Comparison of ENCODE assay signal across 9 mouse cellular contexts in genomic region chr17:29045741-29046530, GRCm38 (mm10). TPM values are rescaled to one million over a fixed set of nuclear protein-coding genes. Genes with fewer than 3 reads are reported as not detected.
DNase-seq lines count a peak whose midpoint lies in the region; ATAC-seq and TF ChIP-seq lines count a peak whose summit lies in the region.
"Had no signal": no experiment of that assay in that cellular context is flagged by ENCODE, and none has a peak within 500 bp of the region (broad histone marks: within the 10 kb centered on the region; RNA-seq: fewer than 3 reads in every experiment).

No protein-coding gene starts in this region.

- no peak for TF ChIP-seq POLR2A in limb, embryonic 14.5 days (IDR thresholded peaks at IDR 0.05; ENCODE audit: borderline replicate concordance, extremely low read depth, insufficient read depth, insufficient read length)

- WGBS in midbrain, embryonic 11.5 days, result 85% methylated on average over 12 of the region's 12 CpGs
- WGBS in midbrain, embryonic 10.5 days, result 81% methylated on average over 12 of the region's 12 CpGs
- 41% methylated on average over 12 of the region's 12 CpGs for WGBS in heart, embryonic 15.5 days
- 60% methylated on average over 12 of the region's 12 CpGs for WGBS in limb, embryonic 14.5 days

- no peak overlapping the region for H3K9ac ChIP-seq in midbrain, embryonic 11.5 days (ENCODE audit: low read length)
- 0 out of 2 replicates have a peak overlapping the region, but pooled peaks have one; percentile 2 for H3K9ac ChIP-seq in heart, embryonic 15.5 days
- no peak overlapping the region for H3K9ac ChIP-seq in limb, embryonic 14.5 days (ENCODE audit: low read depth, low read length, severe bottlenecking)
- H3K9ac ChIP-seq: midbrain, embryonic 12.5 days had no signal

- no peak overlapping the region for H3K4me3 ChIP-seq in midbrain, embryonic 11.5 days (ENCODE audit: low read depth, low read length)
- H3K4me3 ChIP-seq in midbrain, embryonic 10.5 days, result no peak overlapping the region
- H3K4me3 ChIP-seq in heart, embryonic 15.5 days, result no peak overlapping the region
- H3K4me3 ChIP-seq in limb, embryonic 14.5 days (replicated peaks; ENCODE audit: low read length), result no peak overlapping the region
- H3K4me3 ChIP-seq: midbrain, embryonic 12.5 days had no signal

- ATAC-seq in midbrain, embryonic 11.5 days (ENCODE audit: low FRiP score), result peak; percentile 14; the same call in 1 of the 2 replicates
- ATAC-seq in heart, embryonic 15.5 days (replicated peaks; ENCODE audit: insufficient number of reproducible peaks, insufficient read depth, low FRiP score, low read depth), result peak; percentile 43
- 0 out of 2 replicates have a peak, but pooled peaks have one; percentile 7 for ATAC-seq in limb, embryonic 14.5 days (ENCODE audit: low FRiP score, low read depth)

- H3K36me3 ChIP-seq in midbrain, embryonic 11.5 days (ENCODE audit: control insufficient read depth, insufficient read depth, low read length), result peaks cover 20% of the 10 kb centered on the region
- peaks cover 71% of the 10 kb centered on the region for H3K36me3 ChIP-seq in midbrain, embryonic 10.5 days
- H3K36me3 ChIP-seq in heart, embryonic 15.5 days, result peaks cover 53% of the 10 kb centered on the region
- H3K36me3 ChIP-seq in limb, embryonic 14.5 days (ENCODE audit: control insufficient read depth, insufficient read depth, low read length), result peaks cover 59% of the 10 kb centered on the region

- H3K27ac ChIP-seq in midbrain, embryonic 11.5 days (ENCODE audit: low read depth, low read length), result no peak overlapping the region
- no peak overlapping the region for H3K27ac ChIP-seq in midbrain, embryonic 10.5 days (replicated peaks)
- peak overlapping the region; percentile 73 for H3K27ac ChIP-seq in heart, embryonic 15.5 days
- H3K27ac ChIP-seq in limb, embryonic 14.5 days (replicated peaks; ENCODE audit: low read depth, low read length), result no peak overlapping the region
- H3K27ac ChIP-seq: midbrain, embryonic 12.5 days had no signal

- no peaks in the 10 kb centered on the region for H3K9me3 ChIP-seq in midbrain, embryonic 11.5 days (ENCODE audit: control insufficient read depth, low read length)
- no peaks in the 10 kb centered on the region for H3K9me3 ChIP-seq in midbrain, embryonic 10.5 days (replicated peaks)
- no peaks in the 10 kb centered on the region for H3K9me3 ChIP-seq in heart, embryonic 15.5 days (replicated peaks)
- no peaks in the 10 kb centered on the region for H3K9me3 ChIP-seq in limb, embryonic 14.5 days (ENCODE audit: control insufficient read depth, low read length)
- H3K9me3 ChIP-seq: midbrain, embryonic 12.5 days had no signal

- no peaks in the 10 kb centered on the region for H3K4me1 ChIP-seq in midbrain, embryonic 11.5 days (ENCODE audit: control insufficient read depth, insufficient read depth, low read length)
- H3K4me1 ChIP-seq in midbrain, embryonic 10.5 days, result peaks cover 8% of the 10 kb centered on the region
- H3K4me1 ChIP-seq in heart, embryonic 15.5 days (replicated peaks), result peaks cover 35% of the 10 kb centered on the region
- peaks cover 3% of the 10 kb centered on the region; the same call in 1 of the 2 replicates for H3K4me1 ChIP-seq in limb, embryonic 14.5 days (ENCODE audit: control insufficient read depth, insufficient read depth, low read length)

- H3K27me3 ChIP-seq in midbrain, embryonic 11.5 days (ENCODE audit: control insufficient read depth, insufficient read depth, low read length), result no peaks in the 10 kb centered on the region
- H3K27me3 ChIP-seq in midbrain, embryonic 10.5 days (ENCODE audit: low read depth, poor library complexity, severe bottlenecking), result no peaks in the 10 kb centered on the region
- H3K27me3 ChIP-seq in heart, embryonic 15.5 days, result no peaks in the 10 kb centered on the region
- H3K27me3 ChIP-seq in limb, embryonic 14.5 days (ENCODE audit: control insufficient read depth, insufficient read depth, low read length), result no peaks in the 10 kb centered on the region
- H3K27me3 ChIP-seq: midbrain, embryonic 12.5 days had no signal

- no peak for DNase-seq in midbrain, embryonic 11.5 days (ENCODE audit: low spot score, missing footprints)
- DNase-seq in midbrain, embryonic 10.5 days (ENCODE audit: low spot score), result no peak
- DNase-seq in cerebellum, adult 11-12 months, result peak; percentile 87
- DNase-seq in limb, embryonic 14.5 days (ENCODE audit: low spot score), result no peak
- DNase-seq in skeletal muscle tissue, adult 2 months (ENCODE audit: low read depth, low spot score), result peak; percentile 46
- no peak for DNase-seq in right cerebral cortex, postnatal 10 days (ENCODE audit: low spot score in 2 of 2)
- DNase-seq in ovary, adult 18-20 months (ENCODE audit: low spot score), result no peak

- H3K4me2 ChIP-seq in midbrain, embryonic 11.5 days, result no peak overlapping the region
- H3K4me2 ChIP-seq in heart, embryonic 15.5 days, result no peak overlapping the region
- H3K4me2 ChIP-seq in limb, embryonic 14.5 days (replicated peaks; ENCODE audit: low read depth, low read length, severe bottlenecking), result no peak overlapping the region
- H3K4me2 ChIP-seq: midbrain, embryonic 12.5 days had no signal

RNA-seq across cellular contexts. Expression of gene Srsf3, which starts 13.5 kb away (rescaled TPM):
- 899 and 948 TPM in 2 replicates for polyA plus RNA-seq in midbrain, embryonic 11.5 days (2014; fragmentation: Nextera tagmentation; extraction: Ambion mirVana)
- 789 and 839 TPM in 2 replicates for polyA plus RNA-seq in midbrain, embryonic 10.5 days (2016; fragmentation: Nextera tagmentation; extraction: Ambion mirVana)
- 318 and 332 TPM in 2 replicates for polyA plus RNA-seq in heart, embryonic 15.5 days (2015; fragmentation: Nextera tagmentation; extraction: Ambion mirVana)
- polyA plus RNA-seq in limb, embryonic 14.5 days (2012; rRNA removed), result 385 and 390 TPM in 2 replicates
- 561 and 596 TPM in 2 replicates for polyA plus RNA-seq in limb, embryonic 14.5 days (2014; fragmentation: Nextera tagmentation; extraction: Ambion mirVana)

RNA-seq across cellular contexts. Expression of gene Stk38, which starts 38.1 kb away (rescaled TPM):
- polyA plus RNA-seq in midbrain, embryonic 11.5 days (2014; fragmentation: Nextera tagmentation; extraction: Ambion mirVana), result 130 and 139 TPM in 2 replicates
- 115 and 130 TPM in 2 replicates for polyA plus RNA-seq in midbrain, embryonic 10.5 days (2016; fragmentation: Nextera tagmentation; extraction: Ambion mirVana)
- 73.6 and 78.0 TPM in 2 replicates for polyA plus RNA-seq in heart, embryonic 15.5 days (2015; fragmentation: Nextera tagmentation; extraction: Ambion mirVana)
- 115 TPM in 2 replicates for polyA plus RNA-seq in limb, embryonic 14.5 days (2012; rRNA removed)
- 86.6 and 99.3 TPM in 2 replicates for polyA plus RNA-seq in limb, embryonic 14.5 days (2014; fragmentation: Nextera tagmentation; extraction: Ambion mirVana)

RNA-seq across cellular contexts. Expression of gene Cdkn1a, which starts 44.8 kb away (rescaled TPM):
- polyA plus RNA-seq in midbrain, embryonic 11.5 days (2014; fragmentation: Nextera tagmentation; extraction: Ambion mirVana), result 16.1 and 17.4 TPM in 2 replicates
- polyA plus RNA-seq in midbrain, embryonic 10.5 days (2016; fragmentation: Nextera tagmentation; extraction: Ambion mirVana), result 19.1 and 24.8 TPM in 2 replicates
- polyA plus RNA-seq in heart, embryonic 15.5 days (2015; fragmentation: Nextera tagmentation; extraction: Ambion mirVana), result 53.3 and 64.4 TPM in 2 replicates
- polyA plus RNA-seq in limb, embryonic 14.5 days (2012; rRNA removed), result 61.6 and 63.6 TPM in 2 replicates
- 114 and 164 TPM in 2 replicates for polyA plus RNA-seq in limb, embryonic 14.5 days (2014; fragmentation: Nextera tagmentation; extraction: Ambion mirVana)

Comparison
In these comparisons a context has a peak if more than half of its experiments do, and no peak if none do; other contexts are left out.
1. DNase-seq: peak in cerebellum, adult 11-12 months (single experiment) and skeletal muscle tissue, adult 2 months (single experiment); none in midbrain, embryonic 11.5 days (single experiment), midbrain, embryonic 10.5 days (single experiment), limb, embryonic 14.5 days (single experiment), right cerebral cortex, postnatal 10 days (0 of 2) and ovary, adult 18-20 months (single experiment).
2. Peak in every context shown above with its lines, with median percentiles within 50 percentile points of each other: ATAC-seq.